Mouse (Mus musculus): Measurements from ENCODE around the gene Cyp46a1.

Gene Cyp46a1

DNA sequence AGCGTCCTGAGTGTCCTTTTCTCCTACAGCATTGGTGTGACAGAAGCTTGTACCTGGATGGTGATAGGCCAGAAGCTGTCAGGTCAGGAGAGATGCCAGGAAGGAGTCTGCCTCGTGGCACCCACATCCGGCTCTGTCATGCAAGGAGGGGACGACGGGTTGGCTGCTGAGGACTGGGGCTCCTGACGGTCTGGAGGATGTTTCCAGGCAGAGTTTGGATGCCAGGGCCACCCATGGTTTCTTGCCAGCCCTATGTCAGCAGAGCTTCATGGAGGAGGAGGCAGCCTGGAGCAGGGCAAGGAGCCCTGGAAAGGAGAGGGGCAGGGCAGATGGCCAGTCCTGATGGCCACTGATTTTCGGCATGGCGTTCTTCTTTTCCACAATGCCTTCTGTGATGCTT, 65.0 kb downstream of the Cyp46a1 start:
- no peak for DNase-seq (ENCODE audit: low spot score)

DNA sequence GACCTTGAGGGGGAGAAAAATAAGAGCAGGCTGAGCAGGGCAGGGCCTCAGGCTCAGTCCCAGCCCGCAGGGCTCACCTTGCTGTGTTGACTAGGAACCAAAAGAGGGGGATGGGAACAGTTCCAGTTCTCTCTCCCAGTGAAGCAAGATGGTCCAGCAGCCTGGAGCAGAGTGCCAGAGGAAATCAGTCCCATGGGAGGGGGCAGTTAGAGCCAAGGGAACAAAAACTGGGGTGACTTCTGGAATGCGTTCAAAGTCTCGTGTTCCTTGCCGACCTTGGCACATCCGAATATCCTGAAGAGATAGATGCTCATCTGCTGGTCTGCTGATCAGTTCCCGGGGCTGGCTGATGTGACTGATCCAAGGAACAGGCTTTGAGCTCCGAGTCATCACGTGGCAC, 66.8 kb downstream of the Cyp46a1 start:
- DNase-seq (ENCODE audit: low spot score) = no peak

DNA sequence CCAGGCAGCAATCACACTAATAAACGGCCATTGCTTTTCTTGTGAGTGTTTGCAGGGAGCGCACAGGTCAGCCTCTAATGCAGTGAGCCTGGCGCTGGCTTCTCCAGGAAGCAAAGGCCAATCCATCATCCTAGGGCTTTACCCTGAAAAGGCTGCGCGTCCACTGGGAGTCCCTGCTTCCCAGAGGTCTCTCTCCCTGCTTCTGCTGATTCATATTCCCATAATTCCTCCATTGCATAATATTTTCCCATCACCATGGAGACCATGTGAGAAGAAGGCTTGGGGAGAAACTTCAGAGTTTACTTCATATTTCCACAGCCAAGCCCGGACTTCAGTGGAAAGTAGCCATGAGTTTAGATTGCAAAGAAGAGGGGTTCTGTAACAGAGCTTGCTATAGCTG, 69.8 kb downstream of the Cyp46a1 start:
- DNase-seq (ENCODE audit: low spot score) = peak; percentile 62

DNA sequence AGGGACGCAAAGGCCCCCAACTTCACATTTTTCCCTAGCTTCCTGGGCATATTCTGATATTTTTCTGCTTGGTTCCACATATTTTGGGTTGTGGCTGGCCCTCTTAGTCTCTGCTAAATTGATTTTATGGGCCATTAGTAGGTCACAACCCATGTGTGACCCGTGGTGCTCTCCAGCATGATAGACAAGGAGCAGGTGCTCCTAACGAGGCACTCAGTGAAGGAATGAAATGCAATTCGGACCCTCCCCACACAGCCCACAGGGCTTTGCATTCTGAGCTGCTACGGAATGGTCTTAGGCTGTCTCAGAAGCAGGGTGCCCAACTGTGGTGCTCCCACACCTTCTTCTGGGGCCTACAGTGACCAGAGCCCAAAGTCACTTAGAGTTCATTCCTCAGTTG, 74.9 kb downstream of the Cyp46a1 start:
- DNase-seq (ENCODE audit: low spot score) = peak; percentile 47

DNA sequence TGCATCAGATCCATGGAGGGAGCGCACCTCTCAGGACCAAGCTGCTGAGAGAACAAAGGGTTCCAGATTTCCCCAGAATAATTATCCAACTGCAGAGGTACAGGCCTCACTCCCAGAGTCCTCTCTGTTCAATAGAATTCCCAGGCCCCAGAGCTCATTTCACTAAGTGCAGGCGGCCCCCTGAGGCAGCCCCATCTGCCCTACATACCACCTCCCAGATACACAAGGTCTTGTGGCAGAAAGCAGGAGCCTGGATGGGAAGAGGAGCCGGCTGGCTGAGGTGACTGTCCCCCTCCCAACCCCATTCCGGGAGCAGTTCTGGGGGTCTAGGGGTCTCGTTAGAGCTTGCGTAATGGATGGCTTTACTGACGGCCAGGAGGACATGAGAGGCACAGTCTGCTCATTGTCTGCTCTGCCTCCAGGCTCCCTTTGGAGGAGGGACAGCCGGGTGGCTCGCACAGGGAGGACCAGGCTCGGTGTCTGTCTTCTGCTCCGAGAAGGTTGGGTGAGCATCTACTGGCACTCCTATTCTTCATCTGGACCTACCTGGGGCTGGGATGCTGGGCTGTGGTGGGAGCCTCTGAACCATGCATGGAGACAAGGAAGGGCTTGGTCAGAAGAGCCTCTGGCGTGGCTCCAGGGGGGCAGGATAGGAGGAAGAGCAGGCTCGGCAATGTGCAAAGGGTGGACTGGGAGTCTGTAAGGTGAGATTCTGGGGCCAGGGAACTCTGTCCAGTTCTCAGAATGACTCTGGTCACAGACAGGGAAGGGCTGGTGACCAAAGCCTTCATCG, 76.4 kb downstream of the Cyp46a1 start:
- peak; percentile 26 for DNase-seq (ENCODE audit: low spot score)
